Mouse (Mus musculus) hindbrain, embryonic 12.5 days (tissue): ENCODE results near the gene Avpr1b. TPM values are rescaled to one million over a fixed set of nuclear protein-coding genes. Genes with fewer than 3 reads are reported as not detected.
"Not testable (repeated sequence)": the region's sequence is repeated elsewhere in the genome, so short reads cannot be mapped to it uniquely, and the experiment has no call there.

Experiments
- ATAC-seq: fragments of 200-750 bp; cut with Nextera tagmentation; 2 replicates; pipeline ENCODE4 v1.8.0; 2017; ENCODE audit warnings: moderate TSS enrichment; ENCODE audit not compliant: low FRiP score
- H3K27ac ChIP-seq: fragments of 300-500 bp; sonication (generic); 2 replicates; pipeline ENCODE4 v1.5.1; 2016; ENCODE audit warnings: mild to moderate bottlenecking
- H3K27me3 ChIP-seq: fragments of 300-500 bp; sonication (generic); 2 replicates; pipeline ENCODE4 v1.6.1; 2016; ENCODE audit warnings: mild to moderate bottlenecking
- H3K36me3 ChIP-seq: fragments of 300-500 bp; sonication (generic); 2 replicates; pipeline ENCODE4 v1.6.1; 2016; ENCODE audit warnings: mild to moderate bottlenecking
- H3K4me1 ChIP-seq: fragments of 300-500 bp; sonication (generic); 2 replicates; pipeline ENCODE4 v1.6.1; 2016
- H3K4me2 ChIP-seq: fragments of 300-500 bp; sonication (generic); replicated peaks from 2 replicates; pipeline ENCODE4 v1.6.1; 2016; ENCODE audit warnings: mild to moderate bottlenecking
- H3K4me3 ChIP-seq: fragments of 300-500 bp; sonication (generic); 2 replicates; pipeline ENCODE4 v1.5.1; 2016; ENCODE audit warnings: mild to moderate bottlenecking
- H3K9ac ChIP-seq: fragments of 300-500 bp; sonication (generic); 2 replicates; pipeline ENCODE4 v1.6.1; 2016; ENCODE audit warnings: mild to moderate bottlenecking, moderate library complexity
- H3K9me3 ChIP-seq: fragments of 300-500 bp; sonication (generic); replicated peaks from 2 replicates; pipeline ENCODE4 v1.6.1; 2016; ENCODE audit warnings: mild to moderate bottlenecking
- WGBS: fragments of 180-500 bp; shearing (Covaris S2); methylation state at CpG from one replicate; pipeline ENCODE4 v1.1.7; 2016; 5-methylcytosine and 5-hydroxymethylcytosine counted together
- polyA plus RNA-seq: library from polyadenylated mRNA; unstranded; fragments of >200 nt; fragmentation: Nextera tagmentation; extraction: Ambion mirVana; gene quantifications from 2 replicates; pipeline ENCODE4 v1.2.1, GENCODE M21; 2016

Gene Avpr1b
- polyA plus RNA-seq, 1 experiment from 2014 or later = not detected

GRCm38 (mm10) chr1:131624175-131624835 lies 25.3 kb downstream of the Avpr1b start:
- Histone ChIP-seq H3K27me3 (no peaks in the 10 kb centered on the region), H3K4me2 (no peak overlapping the region), H3K9me3 (peaks cover 6% of the 10 kb centered on the region; the same call in 1 of the 2 replicates), H3K4me3 (no peak overlapping the region), H3K4me1 (no peaks in the 10 kb centered on the region), H3K9ac (no peak overlapping the region), H3K36me3 (no peaks in the 10 kb centered on the region), H3K27ac (no peak overlapping the region)
- no peak for ATAC-seq
- WGBS = 65% methylated on average over 3 of the region's 3 CpGs

DNA sequence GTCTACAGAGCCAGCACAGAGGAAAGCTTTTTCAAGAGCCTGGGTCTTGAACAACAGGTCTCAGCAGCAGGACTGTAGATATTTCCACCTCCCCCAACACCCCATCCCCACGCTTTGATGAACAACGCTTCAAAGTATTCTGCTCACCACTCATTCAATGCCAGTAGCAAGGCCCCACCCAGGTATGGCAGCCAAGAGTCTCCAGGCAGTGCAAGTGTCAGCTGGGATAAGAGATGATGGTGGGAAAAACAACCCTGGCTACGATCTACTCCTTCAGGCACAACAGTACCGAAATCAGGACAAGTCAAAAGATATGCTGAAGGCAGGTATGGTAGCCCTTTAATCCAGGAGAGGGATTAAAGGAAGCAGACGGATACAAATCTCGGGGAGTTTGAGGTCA lies 27.2 kb downstream of the Avpr1b start:
- Histone ChIP-seq H3K27ac (no peak overlapping the region), H3K36me3 (no peaks in the 10 kb centered on the region), H3K4me1 (no peaks in the 10 kb centered on the region), H3K27me3 (no peaks in the 10 kb centered on the region), H3K4me3 (no peak overlapping the region), H3K4me2 (no peak overlapping the region), H3K9ac (no peak overlapping the region), H3K9me3 (no peaks in the 10 kb centered on the region)
- ATAC-seq = no peak
- 88% methylated on average over 6 of the region's 6 CpGs for whole genome bisulfite sequencing

GRCm38 (mm10) chr1:131632216-131632615 lies 33.2 kb downstream of the Avpr1b start:
- not testable (repeated sequence) for H3K9me3 ChIP-seq, ATAC-seq, H3K4me1 ChIP-seq, H3K36me3 ChIP-seq, H3K9ac ChIP-seq, H3K27ac ChIP-seq, H3K27me3 ChIP-seq, H3K4me2 ChIP-seq, H3K4me3 ChIP-seq
- WGBS = 67% methylated on average over 6 of the region's 6 CpGs

GRCm38 (mm10) chr1:131634495-131634894 lies 35.5 kb downstream of the Avpr1b start:
- H3K27ac ChIP-seq = no peak overlapping the region
- H3K36me3 ChIP-seq = no peaks in the 10 kb centered on the region
- H3K9ac ChIP-seq = no peak overlapping the region
- no peaks in the 10 kb centered on the region for H3K27me3 ChIP-seq
- no peaks in the 10 kb centered on the region for H3K4me1 ChIP-seq
- H3K4me3 ChIP-seq = no peak overlapping the region
- H3K9me3 ChIP-seq = no peaks in the 10 kb centered on the region
- no peak overlapping the region for H3K4me2 ChIP-seq
- no peak for ATAC-seq

GRCm38 (mm10) chr1:131637791-131638540 lies 38.9 kb downstream of the Avpr1b start, which contains the start of gene Ctse:
TSS of gene Ctse (plus strand) at chr1:131638306.
- WGBS = 81% methylated on average over 9 of the region's 9 CpGs
- ATAC-seq = no peak

GRCm38 (mm10) chr1:131638541-131639421 lies 39.7 kb downstream of the Avpr1b start:
- no peaks in the 10 kb centered on the region for H3K27me3 ChIP-seq
- no peaks in the 10 kb centered on the region for H3K36me3 ChIP-seq
- no peak overlapping the region for H3K4me2 ChIP-seq
- WGBS = 88% methylated on average over 9 of the region's 9 CpGs
- H3K9ac ChIP-seq = no peak overlapping the region
- H3K4me1 ChIP-seq = no peaks in the 10 kb centered on the region
- no peaks in the 10 kb centered on the region for H3K9me3 ChIP-seq
- no peak overlapping the region for H3K27ac ChIP-seq
- no peak for ATAC-seq
- H3K4me3 ChIP-seq = no peak overlapping the region

More at GRCm38 (mm10) chr1:131637791-131638540, 38.9 kb downstream of the Avpr1b start, which contains the start of gene Ctse:
- no peak within 1 kb of the TSS for H3K4me3 ChIP-seq
- H3K27me3 ChIP-seq = no peaks in the 10 kb centered on the region
- H3K4me1 ChIP-seq = no peaks in the 10 kb centered on the region
- no peak within 1 kb of the TSS for H3K9ac ChIP-seq
- no peak within 1 kb of the TSS for H3K27ac ChIP-seq
- no peaks in the 10 kb centered on the region for H3K9me3 ChIP-seq
- no peaks in the 10 kb centered on the region for H3K36me3 ChIP-seq
- H3K4me2 ChIP-seq = no peak within 1 kb of the TSS

- H3K9me3 ChIP-seq = no peaks in the 10 kb centered on the region
- H3K9ac ChIP-seq = no peak overlapping the region
- H3K4me3 ChIP-seq = no peak overlapping the region
- no peak overlapping the region for H3K4me2 ChIP-seq
- H3K27ac ChIP-seq = no peak overlapping the region
- H3K27me3 ChIP-seq = no peaks in the 10 kb centered on the region
- ATAC-seq = no peak
- H3K36me3 ChIP-seq = no peaks in the 10 kb centered on the region
- H3K4me1 ChIP-seq = no peaks in the 10 kb centered on the region
- 86% methylated on average over 4 of the region's 4 CpGs for WGBS
Observed at GRCm38 (mm10) chr1:131640062-131640461, 41.0 kb downstream of the Avpr1b start.

GRCm38 (mm10) chr1:131641565-131641964 lies 42.5 kb downstream of the Avpr1b start:
- Histone ChIP-seq H3K9ac (no peak overlapping the region), H3K4me2 (no peak overlapping the region), H3K4me3 (no peak overlapping the region), H3K4me1 (no peaks in the 10 kb centered on the region), H3K27me3 (no peaks in the 10 kb centered on the region), H3K9me3 (no peaks in the 10 kb centered on the region), H3K36me3 (no peaks in the 10 kb centered on the region), H3K27ac (no peak overlapping the region)
- WGBS = 93% methylated on average over 13 of the region's 13 CpGs
- ATAC-seq = no peak

GRCm38 (mm10) chr1:131642251-131642650 lies 43.2 kb downstream of the Avpr1b start:
- Histone ChIP-seq H3K27ac (no peak overlapping the region), H3K4me2 (no peak overlapping the region), H3K9ac (no peak overlapping the region), H3K4me1 (no peaks in the 10 kb centered on the region), H3K27me3 (no peaks in the 10 kb centered on the region), H3K9me3 (no peaks in the 10 kb centered on the region), H3K36me3 (no peaks in the 10 kb centered on the region), H3K4me3 (no peak overlapping the region)
- 89% methylated on average over 2 of the region's 2 CpGs for WGBS
- no peak for ATAC-seq

DNA sequence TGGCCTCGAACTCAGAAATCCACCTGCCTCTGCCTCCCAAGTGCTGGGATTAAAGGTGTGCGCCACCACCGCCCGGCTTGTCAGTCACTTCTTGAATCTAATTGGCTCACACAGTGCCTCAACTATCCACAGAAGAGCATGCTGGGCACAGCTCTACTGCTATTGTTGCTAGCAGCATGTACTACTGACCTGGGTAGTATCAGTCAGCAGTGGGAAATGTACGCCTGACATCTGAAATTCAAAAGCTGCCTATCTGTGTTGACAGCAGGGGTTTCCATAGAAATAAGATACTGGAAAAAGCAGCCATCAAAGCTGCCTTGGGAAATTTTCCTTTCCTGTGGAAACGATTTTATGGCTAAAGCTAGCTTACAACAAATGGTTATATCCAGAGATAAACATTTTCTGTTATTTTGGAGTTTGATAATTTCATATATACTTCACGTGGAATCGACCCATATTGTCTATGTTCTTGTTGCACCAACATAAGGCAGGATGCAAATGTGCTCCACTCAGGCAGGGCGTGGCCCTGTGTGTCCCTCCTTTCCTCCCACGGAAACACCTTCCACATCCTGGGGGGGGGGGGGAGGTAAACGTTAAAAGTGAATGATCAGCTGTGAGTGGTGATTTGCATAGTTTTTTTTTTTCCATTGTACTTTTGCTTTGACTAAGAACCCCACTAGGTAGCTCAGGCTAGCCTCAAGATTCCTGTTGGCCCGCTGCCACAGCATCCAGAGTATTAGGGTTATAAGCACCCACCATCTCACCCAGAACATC lies 53.8 kb downstream of the Avpr1b start:
- Histone ChIP-seq H3K4me1 (peaks cover 4% of the 10 kb centered on the region; the same call in 1 of the 2 replicates), H3K4me2 (no peak overlapping the region), H3K27me3 (no peaks in the 10 kb centered on the region), H3K4me3 (no peak overlapping the region), H3K9me3 (no peaks in the 10 kb centered on the region), H3K27ac (no peak overlapping the region), H3K36me3 (no peaks in the 10 kb centered on the region), H3K9ac (no peak overlapping the region)
- 77% methylated on average over 12 of the region's 12 CpGs for WGBS
- ATAC-seq = no peak

DNA sequence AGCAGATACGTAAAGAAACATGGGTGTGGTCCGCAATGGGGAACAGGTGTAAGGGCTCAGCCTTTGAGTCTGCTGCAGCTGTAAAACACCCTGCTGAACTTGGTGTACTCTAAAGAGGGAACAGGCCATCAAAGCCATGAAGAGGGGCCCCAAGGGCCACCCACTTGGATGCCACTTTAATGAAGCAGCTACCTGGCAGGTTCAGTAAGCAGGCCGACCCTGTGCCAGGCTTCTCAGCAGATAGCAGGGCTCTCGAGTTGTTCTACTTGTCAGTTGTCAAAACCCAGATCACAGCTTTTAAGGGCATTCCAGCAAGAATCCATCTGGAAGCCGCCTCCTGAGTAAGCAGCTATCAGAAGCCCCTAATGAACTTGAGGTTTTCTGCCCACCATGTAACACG lies 56.6 kb downstream of the Avpr1b start:
- no peak overlapping the region for H3K9ac ChIP-seq
- WGBS = 92% methylated on average over 6 of the region's 6 CpGs
- H3K4me3 ChIP-seq = no peak overlapping the region
- H3K9me3 ChIP-seq = no peaks in the 10 kb centered on the region
- H3K27ac ChIP-seq = no peak overlapping the region
- H3K4me2 ChIP-seq = no peak overlapping the region
- H3K27me3 ChIP-seq = no peaks in the 10 kb centered on the region
- H3K4me1 ChIP-seq = peaks cover 4% of the 10 kb centered on the region; the same call in 1 of the 2 replicates
- no peak for ATAC-seq
- no peaks in the 10 kb centered on the region for H3K36me3 ChIP-seq
